Mouse (Mus musculus) mouse embryonic stem cell (cell line): ENCODE measurements around the gene Gm4787.
"Not testable (repeated sequence)": the region's sequence is repeated elsewhere in the genome, so short reads cannot be mapped to it uniquely, and the experiment has no call there.

Source experiments
- in situ Hi-C, 2 experiments: fragments of 300-500 bp; cut with MboI; formaldehyde crosslinking; loops; 1 replicate in 1 of 2; 3 replicates in 1 of 2; pipeline ENCODE4 v1.14.3; 2019 to 2020; ENCODE audit warnings: low sequenced_read_pairs in 2 of 2, low pct_unique_long_range_greater_than_20kb in 1 of 2, mixed read lengths in 1 of 2; ENCODE audit not compliant: unreplicated experiment in 1 of 2

Gene Gm4787

GRCm38 (mm10) chr12:81379364-81379763 is at the start of gene Gm4787:
Gm4787 (minus strand) TSS chr12:81379464.
- in situ Hi-C loops: not testable (repeated sequence)

GRCm38 (mm10) chr12:81421846-81422245 is 42.6 kb upstream of the Gm4787 start, which contains the start of gene Adam4:
Adam4 (minus strand) TSS chr12:81421946.
- in situ Hi-C loops: no loop called here

- in situ Hi-C loops: no loop called here
Measured at GRCm38 (mm10) chr12:81413211-81413610, 33.9 kb upstream of the Gm4787 start.

- in situ Hi-C loops: loop anchor here in 1 of 2 experiments (10.0 kb wide), 1 partner anchor 424 kb away; no protein-coding TSS in a partner anchor
Measured at GRCm38 (mm10) chr12:81408966-81409365, 29.7 kb upstream of the Gm4787 start.

GRCm38 (mm10) chr12:81402187-81402586 is 22.9 kb upstream of the Gm4787 start:
- in situ Hi-C loops: loop anchor here in 1 of 2 experiments (10.0 kb wide), 1 partner anchor 417 kb away; no protein-coding TSS in a partner anchor

GRCm38 (mm10) chr12:81333841-81334240 is 45.4 kb downstream of the Gm4787 start:
- in situ Hi-C loops: no loop called here

GRCm38 (mm10) chr12:81332875-81333421 is 46.3 kb downstream of the Gm4787 start, which contains the start of gene Slc8a3:
Slc8a3 (minus strand) TSS chr12:81333180.
- in situ Hi-C loops: no loop called here

- in situ Hi-C loops: no loop called here
Measured at GRCm38 (mm10) chr12:81331937-81332874, 47.1 kb downstream of the Gm4787 start.

GRCm38 (mm10) chr12:81331046-81331638 is 48.1 kb downstream of the Gm4787 start:
- in situ Hi-C loops: no loop called here
